Mouse (Mus musculus) ES-E14 (cell line): ENCODE data around the gene Zc3h13.

Experiments
- CHD2 ChIP-seq: IDR thresholded peaks from 2 replicates; pipeline ENCODE4 v1.6.1; 2014; ENCODE audit warnings: mild to moderate bottlenecking, low read depth, low read length, inconsistent platforms
- MAFK ChIP-seq: IDR thresholded peaks from 2 replicates; pipeline ENCODE4 v1.6.1; 2014; ENCODE audit warnings: mild to moderate bottlenecking, low read depth, low read length, inconsistent platforms; ENCODE audit not compliant: insufficient read depth
- ZC3H11A ChIP-seq: IDR thresholded peaks from 2 replicates; pipeline ENCODE4 v1.6.1; 2012; ENCODE audit warnings: low read depth, mild to moderate bottlenecking, inconsistent platforms, low read length, borderline replicate concordance
- ZNF384 ChIP-seq: IDR thresholded peaks from 2 replicates; pipeline ENCODE4 v1.6.1; 2012; ENCODE audit warnings: low read depth, low read length, inconsistent platforms

- TF ChIP-seq CHD2: no peak
- TF ChIP-seq ZNF384: no peak
- 0 out of 2 replicates have a peak, but pooled peaks have one; percentile 49 for TF ChIP-seq MAFK
- no peak for TF ChIP-seq ZC3H11A
Measured at GRCm38 (mm10) chr14:75366741-75367140, 82.6 kb downstream of the Zc3h13 start.
